Mouse (Mus musculus): ENCODE measurements around the gene Tspan14.

The Tspan14 gene

DNA sequence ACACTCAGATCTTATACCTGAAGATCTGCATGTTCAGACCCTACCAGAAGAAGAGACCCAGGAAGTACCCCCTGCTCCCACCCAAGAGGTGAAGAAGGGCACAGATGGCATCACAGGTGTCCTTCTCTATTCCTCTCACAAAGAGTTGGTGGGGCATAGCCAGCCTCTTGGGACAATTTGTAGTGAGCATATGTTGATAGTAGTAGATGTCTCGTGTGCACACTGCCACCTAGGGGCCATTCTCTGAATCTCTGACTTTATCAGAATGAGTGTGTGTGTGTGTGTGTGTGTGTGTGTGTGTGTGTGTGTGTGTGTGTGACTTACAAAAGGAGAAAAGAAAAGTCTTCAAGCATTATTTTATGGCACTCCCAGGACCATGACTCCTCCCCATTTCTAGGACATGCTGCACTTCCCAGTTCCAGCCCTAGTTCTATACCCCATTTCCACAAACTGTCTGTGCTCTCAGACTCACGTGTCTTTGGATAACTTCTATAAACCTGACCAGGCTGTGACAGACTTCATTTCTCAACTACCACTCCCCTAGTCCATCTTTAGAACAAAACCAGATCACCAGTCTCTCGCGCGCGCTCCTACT lies 8.6 kb upstream of the Tspan14 start:
- DNase-seq (ENCODE audit: low read depth, low spot score), result no peak

DNA sequence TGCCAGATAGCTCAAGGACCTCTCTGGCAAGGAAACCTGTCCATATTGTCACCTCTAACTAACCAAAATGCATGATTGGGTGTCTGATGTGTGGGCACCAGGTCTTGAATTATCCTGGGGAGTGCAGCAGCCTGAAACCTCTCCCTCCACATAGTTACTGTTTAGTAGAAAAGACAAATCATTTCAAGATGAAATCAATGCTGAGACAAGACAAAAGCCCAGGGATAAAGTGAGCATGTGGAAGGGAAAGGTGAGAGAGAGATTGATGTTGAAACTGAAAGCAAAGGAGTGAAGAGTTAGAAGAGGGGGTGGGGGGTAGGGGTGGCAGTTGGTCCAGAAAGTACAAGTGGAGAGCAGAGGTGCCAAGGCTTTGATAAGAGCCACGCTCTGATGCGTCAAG lies 1.4 kb upstream of the Tspan14 start:
- DNase-seq (ENCODE audit: low read depth, low spot score), result no peak

DNA sequence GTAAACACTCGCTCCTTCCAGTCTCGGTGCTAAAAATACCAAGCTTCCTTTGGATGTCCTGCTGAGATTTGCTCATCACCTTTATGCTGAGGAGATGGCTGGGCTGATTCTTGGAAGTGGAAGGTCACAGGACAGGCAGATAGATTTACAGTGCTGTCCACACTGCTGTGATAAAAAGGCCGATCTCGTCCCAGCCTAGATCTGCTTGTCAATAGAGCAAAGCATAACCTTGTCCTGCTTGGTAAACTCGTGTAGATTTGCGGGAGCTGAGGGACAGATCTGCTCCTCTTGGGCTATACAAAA lies 942 bp upstream of the Tspan14 start:
- no peak for DNase-seq (ENCODE audit: low read depth, low spot score)

DNA sequence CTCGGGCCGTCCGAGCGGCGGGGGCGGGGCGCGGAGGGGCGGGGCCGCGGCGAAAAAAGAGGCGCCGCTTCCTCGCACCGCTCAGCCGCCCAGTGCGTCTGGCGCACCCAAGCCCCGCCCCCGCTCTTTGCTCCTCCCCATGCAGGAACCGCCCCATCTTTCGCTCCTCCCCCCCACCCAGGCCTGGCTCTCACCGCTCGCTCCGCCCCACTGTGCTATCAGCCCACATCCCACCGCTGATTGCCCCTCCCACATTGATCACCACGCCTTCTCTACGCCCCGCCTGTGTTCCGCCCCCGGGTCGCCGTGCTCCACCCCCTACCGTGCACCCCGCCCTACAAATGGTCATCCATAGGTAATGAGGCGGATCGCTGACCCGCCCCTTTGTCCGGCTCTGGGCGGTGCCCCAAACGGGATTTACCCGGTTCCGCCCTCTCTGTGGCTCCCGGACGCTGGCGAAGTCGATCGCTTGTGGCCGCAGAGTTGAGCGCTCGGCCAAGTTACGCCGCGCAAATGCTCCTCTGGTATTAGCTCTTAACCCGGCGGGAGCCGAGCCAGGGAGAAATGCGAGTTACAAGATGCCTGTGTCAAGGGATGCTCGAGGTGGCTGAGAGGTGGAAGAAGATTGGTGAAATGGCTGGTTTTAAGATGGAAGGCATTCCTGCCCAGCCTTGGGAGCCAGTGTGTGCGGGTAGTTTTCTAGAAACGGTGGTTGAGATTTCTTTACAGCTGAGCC lies 423 bp upstream of the Tspan14 start:
- DNase-seq (ENCODE audit: low read depth, low spot score), result peak; percentile 95

DNA sequence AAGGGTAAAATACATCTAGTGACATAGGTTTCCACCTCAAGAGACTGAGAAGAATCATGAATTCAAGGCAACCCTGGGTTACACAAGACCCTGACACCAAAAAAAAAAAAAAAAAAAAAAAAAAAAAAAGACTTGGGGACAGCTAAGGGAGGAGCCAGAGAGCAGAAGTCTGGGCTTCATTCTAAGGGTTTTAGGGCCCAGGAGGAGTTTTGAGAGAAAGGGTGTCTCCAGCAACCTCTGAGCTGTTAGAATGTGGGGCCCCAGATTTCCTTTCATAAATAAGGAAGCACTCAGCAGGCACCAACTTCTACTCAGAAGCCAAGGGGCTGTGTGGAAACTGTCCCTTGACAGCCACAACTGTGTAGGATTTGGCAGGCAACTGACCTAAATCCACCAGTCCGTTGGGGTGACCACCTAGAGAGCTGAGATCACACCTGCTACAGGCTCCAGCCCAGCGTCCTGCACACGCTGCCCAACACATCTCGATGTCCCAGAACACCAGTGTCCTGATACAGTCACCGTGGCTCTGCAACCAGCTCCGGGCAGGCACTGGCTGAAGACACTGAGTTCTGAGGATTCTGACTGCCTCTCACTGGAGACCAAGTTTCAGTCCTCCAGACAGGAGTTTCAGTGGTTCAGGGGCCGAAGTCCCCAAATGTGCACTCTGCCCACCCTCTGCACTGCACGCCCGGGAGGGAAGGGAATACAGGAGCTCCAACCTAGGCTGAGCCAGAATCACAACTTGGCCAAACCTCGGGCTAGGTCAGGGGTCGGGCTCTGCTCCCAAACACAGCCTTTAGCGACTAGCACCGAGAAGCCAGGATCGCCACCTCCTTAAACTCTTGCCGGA lies 875 bp downstream of the Tspan14 start:
- no peak for DNase-seq (ENCODE audit: low read depth, low spot score)

DNA sequence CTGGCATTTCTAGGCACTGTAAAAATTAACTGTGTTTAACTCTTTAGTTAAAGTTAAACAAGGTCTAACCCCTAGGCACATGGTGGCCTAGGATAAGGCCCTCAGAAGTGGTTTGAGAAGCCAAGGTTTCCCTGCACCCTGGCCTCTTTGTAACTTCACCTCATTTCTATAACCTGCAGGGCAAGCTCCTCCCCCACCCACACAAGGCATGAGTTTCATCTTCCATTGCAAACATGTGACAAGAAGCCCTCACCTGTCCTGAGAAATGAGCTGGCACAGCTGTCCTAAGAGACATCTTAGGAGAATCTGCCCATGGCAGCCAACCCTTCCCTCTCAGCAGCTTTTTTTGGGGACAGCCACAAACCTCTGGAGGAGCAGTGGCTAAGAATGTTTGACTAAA lies 1.7 kb downstream of the Tspan14 start:
- no peak for DNase-seq (ENCODE audit: low read depth, low spot score)

DNA sequence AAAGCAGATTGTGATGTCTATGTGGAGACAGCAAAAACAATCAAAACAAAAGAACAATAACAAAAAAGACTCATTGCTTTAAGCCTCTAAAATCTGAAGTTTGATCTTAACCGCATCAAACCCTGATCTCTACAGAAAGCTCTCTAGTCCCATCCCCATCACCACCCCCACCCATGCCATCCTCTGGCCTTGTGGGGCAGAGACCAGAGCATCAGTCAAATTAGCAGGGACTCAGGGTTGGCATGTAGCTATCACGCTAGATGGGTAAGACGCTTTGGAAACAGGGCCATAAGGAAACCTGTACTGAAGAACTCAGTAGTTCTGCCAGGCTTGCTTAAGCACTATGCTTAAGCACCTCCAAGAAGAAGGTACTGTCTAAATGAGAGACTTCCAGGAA lies 2.4 kb downstream of the Tspan14 start:
- DNase-seq (ENCODE audit: low read depth, low spot score), result no peak

DNA sequence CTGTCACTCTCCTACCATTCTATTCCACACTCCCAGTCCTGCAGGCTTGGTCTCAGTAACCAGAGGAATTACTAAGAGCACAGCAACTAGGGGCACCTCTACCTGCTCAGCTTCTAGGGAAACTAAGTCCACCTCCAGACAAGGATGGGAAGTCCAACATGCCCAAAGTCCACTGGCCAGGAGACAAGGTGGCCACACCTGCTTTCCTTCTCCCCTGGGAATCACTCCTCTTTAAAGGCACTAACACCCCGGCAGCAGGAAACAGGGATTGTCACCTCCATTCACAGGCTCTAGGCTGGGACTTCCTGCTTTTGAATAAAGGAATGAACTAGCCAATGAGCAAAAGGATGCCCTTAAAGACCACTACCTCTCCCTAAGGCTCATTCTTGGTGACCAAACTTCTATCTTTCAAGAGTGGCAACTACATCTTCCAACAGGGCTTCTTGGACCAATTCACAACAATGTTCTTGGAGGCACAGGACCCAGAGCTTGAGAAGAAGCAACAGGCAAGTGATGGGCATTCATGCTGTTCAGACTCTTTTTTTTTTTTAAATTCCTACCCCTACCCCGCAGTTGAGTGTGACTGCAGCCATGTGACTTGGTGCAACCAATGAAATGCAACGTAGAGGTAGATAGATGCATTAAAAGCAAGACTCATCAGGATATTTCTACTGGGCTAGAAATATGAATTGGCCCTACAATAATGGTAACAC lies 3.0 kb downstream of the Tspan14 start:
- no peak for DNase-seq (ENCODE audit: low read depth, low spot score)

DNA sequence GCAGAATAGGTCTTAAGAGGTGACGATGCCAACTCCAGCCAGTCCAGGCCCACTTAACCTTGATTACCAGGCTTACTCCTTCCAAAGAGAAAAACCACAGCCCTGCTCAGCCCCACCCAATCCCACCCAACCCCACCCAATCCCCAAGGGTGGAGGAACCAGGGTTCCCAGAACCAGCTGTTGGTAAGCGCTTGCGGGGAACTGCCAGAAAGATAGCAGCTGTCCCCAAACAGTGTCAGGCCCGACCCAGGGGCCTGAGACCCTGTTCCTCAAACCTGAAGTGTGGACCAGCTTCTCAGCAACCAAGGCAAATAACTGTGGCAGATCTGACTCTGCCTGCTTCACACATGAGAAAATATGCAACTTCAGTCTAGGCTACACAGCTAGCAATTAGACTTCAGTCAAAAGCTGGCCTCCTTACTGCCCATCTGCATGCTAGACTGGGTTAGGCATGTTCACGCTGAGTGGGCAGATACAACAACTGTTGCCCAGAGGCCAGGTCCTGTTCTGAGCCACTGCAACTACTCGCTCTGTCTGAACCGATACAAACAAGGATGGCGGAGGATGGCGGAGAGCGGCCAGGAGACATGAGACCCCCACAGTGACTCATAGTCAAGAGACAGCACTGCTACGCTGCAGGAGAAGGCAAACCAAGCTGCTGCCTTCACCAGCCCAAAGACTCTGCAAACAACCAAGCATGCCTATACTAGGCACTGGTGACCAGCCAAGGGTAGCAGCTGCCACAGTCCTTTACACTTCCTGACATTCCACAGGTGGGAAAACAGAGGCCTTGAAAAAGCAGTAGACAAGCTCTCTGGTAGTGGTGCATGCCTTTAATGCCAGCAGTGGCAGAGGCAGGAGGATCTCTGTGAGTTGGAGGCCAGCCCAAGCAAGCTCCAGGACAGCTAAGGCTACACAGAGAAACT lies 4.0 kb downstream of the Tspan14 start:
- DNase-seq (ENCODE audit: low read depth, low spot score), result no peak

DNA sequence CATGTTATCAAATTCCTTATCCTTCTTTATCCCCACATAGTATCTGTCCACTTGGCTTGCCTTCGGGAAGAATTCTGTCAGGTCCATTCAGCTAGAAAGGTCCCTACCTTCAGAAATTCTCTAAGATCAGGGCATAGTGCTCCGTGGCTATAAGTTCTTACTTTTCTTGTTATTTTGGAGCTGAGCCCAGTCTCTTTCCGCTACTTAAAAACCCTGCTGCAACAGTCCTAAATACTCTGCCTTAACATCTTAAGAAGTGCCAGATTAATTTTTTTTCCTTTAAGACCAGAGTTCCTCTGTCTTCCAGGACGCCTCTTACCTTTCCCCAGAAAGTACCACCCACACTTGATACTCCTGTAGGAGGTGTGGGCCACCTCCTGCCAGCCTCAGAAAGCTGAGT lies 6.4 kb downstream of the Tspan14 start:
- DNase-seq (ENCODE audit: low read depth, low spot score), result no peak

DNA sequence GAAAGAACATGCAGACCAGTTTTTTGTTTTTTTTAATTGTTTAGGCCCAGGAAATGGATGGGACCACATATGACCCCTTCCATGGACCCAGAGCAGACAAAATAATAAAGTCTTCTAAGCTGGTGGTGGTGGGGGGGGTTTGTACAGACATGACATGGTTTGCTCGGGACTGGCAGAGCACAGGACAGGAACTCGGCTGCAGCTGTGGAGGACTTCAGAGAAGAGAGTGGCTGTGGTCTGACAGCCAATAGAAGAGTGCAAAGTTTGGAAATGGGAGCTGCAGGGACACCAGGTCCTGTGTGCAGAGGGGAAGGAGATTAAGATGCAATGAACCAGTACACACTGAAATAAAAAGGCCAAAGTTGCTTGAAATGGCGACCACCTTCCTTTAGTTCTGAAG lies 7.0 kb downstream of the Tspan14 start:
- no peak for DNase-seq (ENCODE audit: low read depth, low spot score)

DNA sequence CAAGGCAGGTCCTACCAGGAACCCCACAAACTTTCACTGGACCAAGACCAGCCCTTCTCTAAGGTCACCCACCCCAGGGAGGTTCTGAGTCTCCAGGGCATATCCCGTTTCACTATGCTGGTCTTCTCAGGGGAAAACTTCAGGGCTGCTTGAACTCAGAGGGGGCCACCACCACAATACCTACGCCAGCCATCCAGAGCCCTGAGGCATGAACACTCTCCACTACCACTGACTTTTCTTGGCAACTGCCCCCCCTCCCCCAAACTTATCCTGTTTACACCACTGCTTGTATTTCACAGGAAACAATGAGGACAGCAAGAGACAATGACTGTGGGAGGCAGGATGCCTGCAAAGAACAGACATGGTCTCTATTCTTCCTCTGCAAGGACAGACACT lies 7.6 kb downstream of the Tspan14 start:
- no peak for DNase-seq (ENCODE audit: low read depth, low spot score)

DNA sequence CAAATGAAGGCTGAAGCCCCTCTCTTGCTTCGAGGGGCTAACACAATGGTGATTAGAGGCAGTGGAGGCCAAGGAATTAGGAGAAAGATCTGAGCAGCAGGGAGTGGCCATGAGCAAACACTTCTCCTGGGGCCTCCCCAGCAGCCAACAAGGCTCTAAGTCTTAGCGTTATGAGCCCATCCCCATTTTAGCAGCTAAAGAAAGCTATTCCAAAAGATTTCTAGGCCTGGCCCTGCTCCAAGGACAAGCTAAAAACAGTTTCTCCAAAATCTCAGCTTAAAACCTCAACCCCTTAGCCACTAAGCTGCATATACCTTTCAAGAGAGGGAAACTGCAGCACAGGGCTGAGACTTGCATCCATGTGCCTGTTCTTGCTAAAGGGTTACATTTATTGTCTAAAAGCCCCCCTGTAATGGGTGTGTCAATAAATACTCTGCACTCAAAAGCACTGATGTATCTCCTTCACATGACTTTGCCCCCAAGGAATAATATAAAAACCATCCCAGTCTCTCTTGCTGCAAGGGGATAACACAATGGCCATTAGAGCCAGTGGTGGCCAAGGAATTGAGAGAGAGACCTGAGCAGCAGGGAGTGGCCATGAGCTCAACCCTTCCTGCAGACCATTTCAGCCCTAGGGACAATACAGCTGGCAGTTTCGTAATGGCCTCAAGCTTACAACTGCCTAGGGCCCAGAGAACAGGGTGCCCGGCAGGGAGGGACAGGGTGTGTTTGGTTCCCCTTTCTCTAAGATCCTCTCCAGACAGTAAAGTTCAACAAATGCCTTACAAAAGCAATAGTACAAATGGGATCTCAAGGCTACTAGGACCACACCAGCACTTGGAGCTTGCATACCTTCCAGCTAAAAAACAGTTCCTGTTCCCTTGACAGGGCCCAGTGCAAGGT lies 8.3 kb downstream of the Tspan14 start:
- no peak for DNase-seq (ENCODE audit: low read depth, low spot score)

DNA sequence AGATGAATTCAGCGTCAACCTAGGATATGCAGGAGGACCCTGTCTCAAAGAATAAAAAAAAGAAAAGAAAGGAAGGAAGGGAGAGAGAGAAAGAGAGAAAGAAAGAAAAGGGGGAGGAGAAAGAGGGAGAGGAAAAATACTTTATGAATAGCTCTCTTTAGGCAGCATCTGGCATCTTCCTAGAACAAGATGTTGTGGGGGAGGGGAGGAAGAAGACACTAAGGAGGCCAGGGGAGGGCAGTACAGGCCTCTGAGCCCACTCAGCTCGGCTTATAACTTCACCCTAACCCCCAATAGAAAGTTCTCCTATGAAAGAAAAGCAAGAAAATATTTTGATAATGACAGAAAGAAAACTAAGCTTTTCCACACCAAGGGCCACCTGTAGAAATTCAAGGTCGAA lies 9.0 kb downstream of the Tspan14 start:
- no peak for DNase-seq (ENCODE audit: low read depth, low spot score)

DNA sequence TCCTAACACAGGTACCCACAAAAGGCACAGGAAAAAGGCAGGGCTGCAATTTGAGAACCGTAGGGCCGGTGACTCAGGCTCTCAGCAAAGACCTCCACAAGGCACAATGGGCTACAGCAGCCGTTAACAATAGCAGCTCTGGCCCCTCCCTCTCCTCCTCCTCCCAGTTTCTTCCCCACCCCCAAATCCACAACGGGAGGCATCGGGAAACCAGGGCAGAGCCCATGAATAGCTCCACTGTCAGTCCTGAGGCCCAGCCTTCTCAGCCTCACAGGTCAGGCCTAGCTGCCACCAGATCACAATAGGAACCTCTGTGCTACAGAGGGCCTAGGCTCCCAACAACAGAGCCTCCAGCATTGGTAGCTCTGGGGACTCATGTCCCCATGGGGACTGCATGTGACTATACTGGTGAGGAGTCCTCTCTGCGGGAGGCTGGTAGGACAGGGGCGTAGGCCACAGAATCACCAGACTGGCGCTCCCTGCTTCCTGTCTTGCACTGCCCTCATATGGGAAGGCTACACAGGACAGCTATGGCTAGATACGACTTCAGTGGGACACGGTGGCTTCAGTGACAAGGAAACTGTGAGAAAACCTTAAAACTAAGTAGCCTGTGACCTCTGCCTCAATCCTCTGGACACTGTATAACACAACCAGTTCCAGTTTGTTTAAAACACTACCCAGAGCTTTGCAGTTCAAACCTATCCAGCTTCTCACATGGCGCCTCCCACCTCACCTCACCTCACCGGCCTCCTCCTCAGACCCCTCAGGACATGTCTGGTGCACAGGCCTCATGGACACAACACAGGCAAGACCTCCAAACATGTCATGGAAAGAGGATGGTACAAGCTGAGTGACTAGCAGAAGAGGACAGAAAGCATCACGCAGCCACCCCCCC lies 10.1 kb downstream of the Tspan14 start:
- peak; percentile 59 for DNase-seq (ENCODE audit: low read depth, low spot score)

DNA sequence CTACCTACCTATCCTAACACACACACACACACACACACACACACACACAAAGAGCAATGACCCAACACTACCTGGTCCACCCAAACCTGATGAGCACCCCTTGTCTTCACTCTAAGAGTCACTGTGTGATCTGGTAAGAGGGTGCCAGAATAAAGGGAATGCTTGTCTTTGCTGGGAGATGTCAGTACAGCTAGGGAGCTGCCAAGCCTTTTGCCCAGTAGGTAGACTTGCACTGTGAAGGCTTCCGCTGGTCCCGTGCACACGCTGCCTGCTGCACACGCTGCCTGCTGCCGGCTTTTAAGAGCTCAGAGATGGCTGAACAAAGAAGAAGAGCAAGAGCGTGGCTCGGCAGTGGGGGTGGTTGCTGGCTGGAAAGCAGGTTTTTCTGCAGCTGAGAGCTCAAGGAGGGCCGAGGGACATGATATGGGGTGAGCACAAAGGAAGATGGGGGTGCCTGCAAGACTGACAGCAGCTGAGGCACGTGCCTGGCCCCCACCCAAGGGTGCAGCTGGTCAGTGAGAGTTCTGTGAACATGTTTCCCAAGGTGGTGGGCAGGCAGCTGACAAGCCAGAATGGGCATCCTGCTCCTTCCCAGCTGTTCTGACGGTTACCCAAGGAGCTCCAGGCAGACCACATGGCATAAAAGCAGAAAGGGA lies 10.9 kb downstream of the Tspan14 start:
- DNase-seq (ENCODE audit: low read depth, low spot score), result no peak

DNA sequence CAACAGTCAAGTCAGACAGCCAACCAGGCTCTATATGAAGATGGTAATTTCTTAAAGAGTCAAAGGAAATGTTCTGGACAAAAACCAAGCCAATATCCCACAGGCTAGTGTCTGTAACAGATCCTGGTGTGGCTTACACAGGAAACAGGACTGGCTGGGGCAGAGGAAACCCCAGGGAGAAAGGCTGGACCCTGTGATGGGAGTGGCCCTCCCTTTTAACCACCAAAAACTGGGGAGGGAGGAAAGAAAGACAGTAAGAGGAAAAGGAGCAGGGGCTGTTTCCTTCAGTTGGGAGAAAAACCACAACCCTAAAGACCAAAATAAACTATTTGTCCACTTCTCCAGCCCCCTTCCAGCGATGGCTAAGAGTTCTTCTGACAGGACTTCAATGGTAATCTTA lies 11.5 kb downstream of the Tspan14 start:
- DNase-seq (ENCODE audit: low read depth, low spot score), result no peak

DNA sequence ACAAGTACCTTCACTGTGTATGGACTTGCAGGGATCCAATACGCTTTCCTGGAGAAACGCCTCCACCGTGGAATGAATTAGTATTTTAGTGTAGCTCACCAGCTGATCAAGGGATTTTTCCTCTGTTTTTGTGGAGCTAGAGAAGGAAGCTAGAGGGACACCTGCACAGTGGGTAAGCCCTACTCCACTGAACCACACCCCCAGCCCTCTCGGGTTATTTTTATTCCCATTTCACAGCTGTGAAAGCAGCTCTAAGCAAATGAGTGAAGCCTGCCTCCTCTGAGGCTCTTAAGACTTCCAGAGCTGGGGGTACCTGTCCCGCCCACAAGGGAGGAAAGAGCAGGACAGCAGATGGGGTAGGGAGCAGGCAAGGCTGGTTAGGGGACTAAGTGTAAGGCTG lies 13.2 kb downstream of the Tspan14 start:
- no peak for DNase-seq (ENCODE audit: low read depth, low spot score)

DNA sequence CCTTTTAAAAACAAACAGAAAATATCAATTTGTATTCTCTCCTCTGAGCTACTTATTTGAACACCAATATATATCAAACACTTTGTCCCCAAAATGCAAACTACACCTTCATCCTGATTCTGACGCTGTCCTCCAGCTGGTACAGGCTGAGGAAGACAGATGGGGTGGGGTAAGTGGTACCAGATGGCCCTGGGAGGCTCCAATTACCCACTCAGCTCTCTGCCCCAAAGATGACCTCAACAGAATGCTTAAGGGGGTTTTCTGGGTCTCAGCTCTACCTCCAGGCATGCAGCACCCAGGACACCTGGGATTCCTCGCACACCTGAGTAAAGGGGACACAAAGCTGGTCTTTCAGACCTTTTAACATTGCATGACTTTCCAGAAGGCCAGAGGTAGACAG lies 13.9 kb downstream of the Tspan14 start:
- no peak for DNase-seq (ENCODE audit: low read depth, low spot score)

Measured in embryo, embryonic 11.5 days (tissue).